Mouse (Mus musculus): ENCODE data around the gene Xpc.
"Not testable (repeated sequence)": the region's sequence is repeated elsewhere in the genome, so short reads cannot be mapped to it uniquely, and the experiment has no call there.

The Xpc gene

DNA sequence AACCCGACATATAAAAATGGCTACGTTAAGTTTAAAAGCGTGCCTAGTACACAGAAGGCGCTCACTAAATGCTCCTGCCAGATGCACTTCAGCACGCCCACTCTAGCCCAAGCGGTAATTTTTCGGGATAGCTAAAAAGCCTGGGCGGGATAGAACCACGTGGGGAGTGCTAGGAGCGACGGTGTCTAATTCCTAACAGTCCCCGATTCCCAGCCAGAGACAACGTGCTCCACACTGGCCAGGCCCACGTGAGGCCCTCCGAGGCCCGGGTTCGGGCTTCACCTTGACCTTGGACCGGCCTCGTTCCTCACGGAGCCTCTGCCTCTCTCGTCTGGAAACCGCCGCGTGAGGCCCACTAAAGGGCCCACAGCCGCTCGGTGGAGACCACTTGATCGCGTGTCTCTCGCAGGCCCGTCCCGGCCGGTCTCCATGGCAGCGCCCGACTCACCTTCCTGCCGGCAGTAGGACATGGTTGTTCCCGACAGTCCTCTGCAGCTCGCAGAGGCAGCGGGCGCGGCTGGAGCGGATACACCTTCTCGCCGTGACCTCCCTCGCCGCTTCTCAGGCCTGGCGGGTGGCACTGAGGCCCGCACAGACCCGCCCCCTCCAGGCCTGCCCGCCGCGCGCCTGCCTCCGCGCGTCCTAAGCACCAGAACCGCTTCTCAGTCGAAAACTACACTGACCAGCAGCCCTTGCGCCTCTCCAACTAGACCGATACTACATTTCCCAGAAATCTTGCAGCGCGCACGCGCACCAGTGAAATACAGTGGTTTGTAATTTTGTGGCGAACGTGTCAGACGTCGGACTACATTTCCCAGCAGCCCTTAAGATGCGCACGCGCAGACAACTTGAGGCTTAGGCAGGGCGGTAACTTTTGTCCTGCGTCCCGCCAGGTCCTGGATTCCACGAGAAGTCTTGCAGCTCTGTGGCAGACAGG lies 42.6 kb downstream of the Xpc start, which contains the start of the genes Chchd4 and Tmem43:
Gene Chchd4 (minus strand): TSS at position 679 of the 937 bp plus-strand sequence.
Gene Tmem43 (plus strand): TSS at position 836 of the 937 bp plus-strand sequence.
- DNase-seq (ENCODE audit: low read depth, low spot score) = peak; percentile 98

DNA sequence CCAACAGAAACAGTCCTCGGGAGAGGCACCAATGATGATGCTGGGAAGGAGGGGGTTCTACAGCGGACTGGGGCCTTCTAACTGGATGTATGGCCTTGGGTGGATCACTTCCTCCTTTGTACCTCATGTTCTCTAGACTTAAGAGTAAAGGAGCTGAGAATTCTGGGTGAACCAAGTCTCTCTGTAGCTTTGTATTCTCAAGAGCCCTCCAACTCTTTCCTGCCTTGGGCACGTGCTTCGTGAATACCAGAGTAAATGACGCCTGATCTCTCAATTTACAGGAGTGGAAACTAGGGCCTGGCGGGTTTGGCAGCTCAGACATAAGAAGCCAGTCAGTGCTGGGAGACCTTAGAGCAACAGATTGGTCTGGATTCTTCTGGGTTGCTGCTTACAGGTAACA lies 43.4 kb downstream of the Xpc start:
- no peak for DNase-seq (ENCODE audit: low read depth, low spot score)

- DNase-seq (ENCODE audit: low read depth, low spot score) = not testable (repeated sequence)
These were observed 44.3 kb downstream of the Xpc start for GRCm38 (mm10) chr6:91471427-91471826.

DNA sequence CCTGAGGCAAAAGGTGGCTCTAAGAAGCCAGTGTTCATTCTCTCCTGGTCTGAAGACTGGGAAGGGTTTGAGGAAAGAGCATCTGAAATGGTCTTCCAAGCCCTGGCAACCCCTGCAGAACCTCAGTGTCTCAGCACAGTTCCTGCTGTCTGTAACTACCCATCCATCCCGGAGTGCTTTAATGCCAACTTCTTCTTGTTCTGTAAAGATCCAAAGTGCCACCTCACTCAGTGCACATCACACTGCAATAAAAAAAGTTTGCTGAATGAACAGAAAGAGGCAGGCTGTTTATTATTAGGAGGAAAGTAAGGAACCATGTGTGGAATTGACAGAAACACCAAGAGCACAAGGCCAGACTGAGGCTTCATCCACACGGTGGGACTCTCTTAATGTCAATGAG lies 45.0 kb downstream of the Xpc start:
- DNase-seq (ENCODE audit: low read depth, low spot score) = no peak

DNA sequence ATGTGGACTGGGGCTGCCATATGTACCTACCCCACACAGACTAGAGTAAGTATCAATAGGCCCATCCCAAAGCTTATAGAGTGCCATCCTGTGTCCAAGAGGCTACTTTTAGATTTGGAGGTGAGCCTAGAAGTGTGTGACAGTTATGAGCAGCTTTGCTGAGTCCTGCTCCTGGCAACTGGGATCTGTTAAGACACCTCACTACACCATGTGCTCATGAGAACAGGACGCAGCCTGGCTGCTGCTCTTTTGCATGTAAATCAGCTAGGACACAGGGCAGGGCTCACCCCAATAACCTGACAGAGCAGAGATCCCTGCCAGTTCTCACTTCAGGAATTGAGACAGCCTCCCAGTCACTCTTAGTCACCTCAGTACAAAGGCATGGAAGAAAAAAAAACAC lies 48.6 kb downstream of the Xpc start:
- no peak for DNase-seq (ENCODE audit: low read depth, low spot score)

- DNase-seq (ENCODE audit: low read depth, low spot score) = no peak
These were observed 49.9 kb downstream of the Xpc start for GRCm38 (mm10) chr6:91465756-91466155.

GRCm38 (mm10) chr6:91459471-91459870 lies 56.2 kb downstream of the Xpc start:
- DNase-seq (ENCODE audit: low read depth, low spot score) = no peak

DNA sequence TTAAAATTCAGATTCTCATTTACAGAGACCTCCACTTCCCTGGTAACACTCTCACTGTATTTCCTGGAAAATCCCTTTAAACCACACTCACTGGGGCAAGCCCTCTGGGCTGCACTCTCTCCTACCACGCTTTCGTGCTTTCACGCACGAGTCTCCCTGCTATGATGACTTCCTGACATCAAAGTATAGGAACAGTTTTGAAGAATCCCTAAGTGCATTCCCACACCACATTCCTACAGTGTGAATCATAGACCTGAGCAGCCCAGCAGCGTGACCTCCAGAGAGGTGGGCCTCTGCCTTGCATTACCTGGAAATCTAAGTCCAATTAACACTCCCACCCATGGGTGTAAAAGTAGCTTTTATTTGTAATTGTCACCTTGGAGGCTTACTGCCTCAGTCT lies 61.1 kb downstream of the Xpc start:
- no peak for DNase-seq (ENCODE audit: low read depth, low spot score)

- DNase-seq (ENCODE audit: low read depth, low spot score) = no peak
These were observed 63.6 kb downstream of the Xpc start for GRCm38 (mm10) chr6:91452056-91452455.

- DNase-seq (ENCODE audit: low read depth, low spot score) = no peak
These were observed 66.0 kb downstream of the Xpc start for GRCm38 (mm10) chr6:91449472-91450225.

DNA sequence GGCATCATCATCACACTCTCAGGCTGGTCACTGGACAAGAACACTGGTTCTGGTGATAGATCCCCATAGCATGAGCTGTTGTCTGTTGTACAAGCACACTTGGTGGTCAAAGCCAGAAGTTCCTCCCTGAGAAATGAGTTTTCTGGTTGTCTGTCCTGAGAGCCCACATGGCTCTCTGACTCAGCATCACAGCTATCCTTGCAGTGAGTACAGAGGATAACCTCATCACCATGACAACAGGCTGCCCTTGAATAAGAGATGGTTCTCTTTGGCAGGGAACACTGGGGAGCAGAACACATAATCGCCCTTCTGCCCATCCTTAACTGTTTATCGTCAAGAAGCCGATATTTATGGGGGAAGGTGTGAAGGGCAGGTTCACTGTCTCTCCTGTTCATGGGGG lies 70.4 kb downstream of the Xpc start:
- no peak for DNase-seq (ENCODE audit: low read depth, low spot score)

DNA sequence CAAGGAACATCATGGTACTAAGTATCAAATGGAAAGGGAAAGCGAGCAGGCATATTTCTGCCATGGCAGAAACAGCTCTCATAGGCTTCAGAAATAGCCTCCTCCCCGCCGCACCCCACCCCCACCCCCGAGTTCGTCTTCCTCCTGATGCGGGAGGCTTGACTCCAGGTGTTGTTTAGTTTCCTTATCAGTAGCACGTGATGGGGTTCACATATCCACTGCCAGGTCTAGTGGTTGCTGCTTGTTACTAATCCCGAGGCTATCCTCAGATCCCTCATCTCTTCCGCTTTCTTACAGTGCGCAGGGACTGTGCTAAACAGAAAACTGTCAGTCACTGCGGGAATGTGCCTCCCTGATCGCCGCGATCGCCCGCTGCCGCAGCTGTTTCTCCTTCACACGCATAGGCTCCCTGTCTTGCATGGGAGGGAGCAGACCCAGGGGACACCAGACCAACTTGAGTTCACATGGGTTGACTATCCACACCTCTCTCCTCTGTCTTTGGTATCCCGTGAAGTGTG lies 74.5 kb downstream of the Xpc start:
- peak; percentile 3 for DNase-seq (ENCODE audit: low read depth, low spot score)

DNA sequence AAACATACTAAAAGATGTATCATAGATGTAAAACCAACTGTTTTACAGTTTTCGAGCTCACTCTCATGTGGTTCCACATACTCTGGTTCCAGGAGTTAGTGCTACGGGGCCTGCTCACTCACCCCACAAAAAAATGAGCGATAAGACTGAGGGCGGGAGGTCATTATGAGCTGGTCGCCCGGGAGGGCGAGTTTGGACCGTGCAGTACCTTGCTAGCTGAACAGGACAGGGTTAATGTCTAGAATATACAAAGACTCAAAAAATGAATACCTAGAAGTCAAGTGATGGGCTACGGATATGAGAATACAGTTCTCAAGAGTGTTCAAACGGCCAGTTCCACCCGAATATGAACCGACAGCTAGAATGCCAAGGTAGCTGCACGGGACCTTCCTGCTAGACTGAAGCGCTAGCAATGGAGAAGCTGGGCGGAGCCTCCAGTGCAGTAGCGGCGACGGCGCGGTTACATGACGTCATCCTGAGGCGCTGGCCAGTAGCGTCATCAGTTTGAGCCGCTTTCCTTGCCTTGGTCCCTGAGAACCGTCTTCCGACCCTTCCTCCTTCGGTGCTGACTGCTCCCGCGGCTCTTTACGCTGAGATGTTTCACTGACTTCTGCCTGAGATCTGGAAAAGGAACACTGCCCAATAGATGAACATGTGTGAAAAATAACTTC lies 75.1 kb downstream of the Xpc start:
- DNase-seq (ENCODE audit: low read depth, low spot score) = peak; percentile 89

All from brain, embryonic 18.5 days (tissue).